Mouse (Mus musculus) activated CD4-positive, CD25-positive, alpha-beta regulatory T cell, adult 4 months (primary cell): ENCODE results near the gene Ccr1. TPM values are rescaled to one million over a fixed set of nuclear protein-coding genes. Genes with fewer than 3 reads are reported as not detected.
A peak's percentile ranks its signal among the peaks of the same experiment; 100 is the strongest.
"Not testable (repeated sequence)": the region's sequence is repeated elsewhere in the genome, so short reads cannot be mapped to it uniquely, and the experiment has no call there.

Experiments
- ATAC-seq: one replicate; pipeline ENCODE4 v1.8.0; 2017
- polyA plus RNA-seq, 2 experiments: library from polyadenylated mRNA; unstranded; fragments of 100-300 nt; shearing (Covaris generic); gene quantifications; one replicate each; pipeline ENCODE4 v1.2.1; 2017

The Ccr1 gene
- under 1 TPM; 0.77 to 0.80 TPM for polyA plus RNA-seq

DNA sequence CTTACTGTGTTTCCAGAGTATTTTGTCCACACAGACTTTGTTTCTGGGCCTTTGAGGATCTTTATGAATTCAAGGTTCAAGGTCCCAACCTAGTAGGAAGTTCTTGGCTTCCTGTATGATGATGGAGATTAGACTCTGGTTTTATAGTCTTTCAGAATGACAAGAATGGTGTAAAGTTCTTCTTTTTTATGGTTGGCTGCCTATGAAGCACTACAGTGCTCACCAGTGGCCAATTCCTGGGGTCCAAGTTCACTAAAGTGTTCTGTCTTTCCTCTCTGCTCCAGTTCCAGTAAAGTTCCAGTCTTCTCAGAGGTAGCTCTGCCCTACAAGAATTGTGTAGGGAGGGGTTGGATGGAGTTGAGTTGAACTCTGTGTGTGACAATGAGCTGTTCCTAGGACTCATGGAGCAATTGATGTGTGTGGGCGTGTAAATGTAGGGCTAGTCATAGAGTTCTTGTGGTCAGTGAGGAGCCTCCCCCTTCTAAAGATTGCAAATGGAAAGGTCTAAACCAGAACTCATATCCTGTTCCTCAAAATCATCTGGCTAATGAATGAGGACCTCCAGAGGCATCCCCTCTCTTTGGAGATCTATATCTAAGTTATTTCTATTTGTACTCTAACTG, at the start of gene Ccr1:
TSS of gene Ccr1 (minus strand) at position 403 of the 623 bp plus-strand sequence.
- ATAC-seq = no peak

DNA sequence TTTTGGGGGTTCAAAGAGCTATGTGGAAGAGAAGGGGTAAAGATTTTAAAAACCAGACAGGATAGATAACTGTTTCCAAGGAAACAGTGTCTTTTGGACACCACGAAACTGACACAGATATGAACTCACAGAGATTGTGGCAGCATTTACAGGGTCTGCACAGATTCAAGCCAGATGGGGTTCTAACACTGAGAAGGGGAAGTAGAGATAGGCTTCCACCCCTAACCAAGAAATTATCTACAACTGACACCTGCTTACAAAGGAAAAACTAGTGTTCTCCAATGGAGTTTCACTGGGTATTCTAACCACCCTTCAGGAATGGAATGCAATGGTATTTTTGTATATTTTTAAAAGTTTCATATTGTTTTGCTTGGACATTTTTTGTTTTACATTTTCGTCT, 47.6 kb upstream of the Ccr1 start:
- ATAC-seq = no peak

DNA sequence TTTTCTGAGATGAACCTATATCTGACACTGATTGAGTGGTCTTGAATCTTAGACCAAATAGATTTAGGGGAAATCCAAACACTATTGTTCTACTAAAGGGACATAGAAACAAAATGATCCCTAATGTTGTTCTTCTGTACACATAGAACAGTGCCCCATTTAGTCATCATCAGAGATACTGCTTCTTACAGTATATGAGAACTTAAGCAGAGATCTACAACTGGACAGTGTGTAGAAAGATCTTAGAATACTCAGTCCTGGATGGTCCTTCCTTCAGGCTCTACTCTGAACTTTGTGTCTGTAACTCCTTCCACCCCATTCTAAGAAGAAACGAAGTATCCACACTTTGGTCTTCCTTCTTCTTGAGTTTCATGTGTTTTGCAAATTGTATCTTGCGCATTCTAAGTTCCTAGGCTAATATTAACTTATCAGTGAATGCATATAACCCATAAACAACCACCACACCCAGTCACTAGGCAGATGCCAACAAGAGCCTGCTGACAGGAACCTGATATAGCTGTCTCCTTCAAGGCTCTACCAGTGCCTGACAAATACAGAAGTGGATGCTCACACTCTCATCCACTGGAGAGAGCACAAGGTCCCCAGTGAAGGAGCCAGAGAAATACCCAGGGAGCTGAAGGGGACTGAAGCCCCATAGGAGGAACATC, 46.6 kb upstream of the Ccr1 start:
- ATAC-seq = no peak

DNA sequence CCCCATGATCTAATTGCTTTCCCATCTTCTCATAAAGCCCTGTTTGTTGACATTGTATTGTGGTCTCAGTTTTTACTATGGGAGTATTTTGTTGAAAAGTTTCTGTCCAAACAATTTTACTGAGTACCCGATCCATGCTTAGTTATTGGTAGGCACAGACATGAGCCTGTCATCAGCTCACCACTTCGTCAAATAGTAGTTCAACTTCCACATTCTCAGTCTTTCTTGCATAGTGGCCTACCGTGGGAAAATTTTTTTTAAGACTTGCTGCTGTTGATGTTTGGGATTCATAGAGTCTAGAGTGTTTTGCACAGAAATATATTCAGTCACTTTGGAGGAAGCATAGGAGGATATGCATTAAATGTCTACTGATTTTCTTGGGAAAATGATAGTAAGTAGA, 44.8 kb upstream of the Ccr1 start:
- no peak for ATAC-seq

DNA sequence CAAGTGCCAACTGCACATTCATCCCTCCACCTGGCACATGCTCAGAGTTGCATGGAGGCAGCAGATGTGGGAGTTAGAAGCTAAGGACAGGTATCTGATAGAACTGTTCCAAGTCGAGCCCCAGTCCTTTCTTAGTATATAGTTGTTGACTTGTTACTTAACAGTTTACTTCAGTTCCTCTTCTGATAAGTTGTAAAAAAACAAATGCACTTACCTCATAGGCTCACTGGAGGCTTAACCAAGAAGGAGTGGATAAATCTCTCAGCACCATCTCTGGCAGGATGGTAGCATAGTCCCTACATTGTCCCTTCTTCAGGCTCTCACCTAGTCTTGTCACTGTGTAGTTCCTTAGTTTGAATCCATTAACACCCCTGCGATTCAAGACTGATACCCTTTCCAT, 44.2 kb upstream of the Ccr1 start:
- ATAC-seq = no peak

DNA sequence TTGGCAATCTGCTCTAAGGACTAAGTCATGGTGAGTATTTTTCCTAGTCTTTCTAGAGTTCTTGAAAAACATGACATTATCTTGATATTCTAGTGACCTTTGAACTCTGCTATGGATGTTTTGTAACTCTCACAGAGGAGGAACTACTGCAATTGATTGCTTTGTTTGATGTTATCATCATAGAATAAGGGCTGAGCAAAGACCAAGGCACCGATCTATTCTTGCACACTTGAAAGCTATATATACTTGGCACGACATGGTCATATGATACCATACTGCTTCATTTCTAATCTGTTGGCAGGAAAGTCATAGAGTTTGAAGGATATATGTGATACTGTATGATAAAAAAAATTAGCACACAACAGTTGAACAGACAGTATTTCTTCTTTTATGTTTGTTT, 31.3 kb upstream of the Ccr1 start:
- ATAC-seq = no peak

DNA sequence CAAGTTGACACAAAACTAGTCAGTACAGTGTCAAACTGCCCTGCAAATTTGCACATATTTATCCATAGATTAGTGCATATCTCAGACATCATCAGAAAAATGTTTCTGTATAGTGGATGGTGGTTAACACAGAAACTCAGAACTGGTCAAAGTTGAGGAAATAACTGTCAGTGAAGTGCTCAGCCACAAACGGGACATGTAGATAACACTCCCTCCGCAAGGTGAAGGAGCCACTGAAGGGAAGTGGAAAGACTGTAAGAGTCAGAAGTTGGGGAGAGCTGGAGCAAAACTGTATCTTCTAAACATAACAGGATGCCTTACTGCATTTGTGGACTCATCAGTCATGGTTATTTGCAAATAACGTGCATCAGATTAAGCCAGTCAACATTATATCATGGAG, 29.2 kb upstream of the Ccr1 start:
- no peak for ATAC-seq

DNA sequence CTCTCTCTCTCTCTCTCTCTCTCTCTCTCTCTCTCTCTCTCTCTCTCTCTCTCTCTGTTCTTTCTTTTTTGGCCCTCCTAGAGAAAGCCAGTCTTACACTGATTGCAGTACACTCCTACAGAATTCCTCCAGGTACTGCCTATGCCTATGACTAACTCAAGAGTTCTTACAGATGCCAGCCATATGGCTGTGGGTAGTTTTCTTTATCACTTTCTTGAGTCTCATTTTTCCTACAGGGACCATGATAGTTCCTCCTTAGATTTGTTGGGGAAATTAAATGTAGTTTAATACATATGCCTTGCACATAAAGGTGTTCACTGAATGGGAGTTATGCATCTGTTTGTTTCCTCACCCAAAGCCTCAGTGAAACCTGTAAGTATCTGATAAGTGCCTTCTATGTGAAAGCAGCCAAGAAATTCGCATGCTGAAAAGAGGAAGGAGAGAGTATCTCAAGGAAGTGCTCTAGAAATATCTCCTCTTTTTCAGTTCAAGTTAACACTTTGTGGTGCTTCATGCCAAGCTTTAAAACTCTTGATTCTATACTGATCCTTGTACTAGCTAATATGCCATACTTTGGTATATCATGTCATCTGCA, 22.9 kb upstream of the Ccr1 start:
- ATAC-seq = no peak

DNA sequence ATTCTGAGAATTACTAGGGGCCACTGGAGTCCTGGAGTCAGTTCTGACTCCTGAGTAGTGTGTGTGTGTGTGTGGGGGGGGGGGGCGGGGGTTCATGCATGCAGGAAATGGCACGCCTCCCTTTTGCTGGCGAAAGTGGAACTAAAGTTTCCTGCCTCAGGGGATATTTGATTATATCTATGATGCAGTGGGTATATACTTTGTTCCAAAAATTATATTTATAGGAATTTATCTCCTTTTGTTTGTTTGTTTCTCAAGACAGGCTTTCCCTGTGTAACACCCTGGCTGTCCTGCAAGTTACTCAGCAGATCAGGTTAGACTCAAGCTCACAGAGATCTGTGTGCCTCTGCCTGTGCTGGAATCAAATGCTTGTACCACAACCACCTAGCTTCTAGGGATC, 21.2 kb upstream of the Ccr1 start:
- ATAC-seq = peak; percentile 73

DNA sequence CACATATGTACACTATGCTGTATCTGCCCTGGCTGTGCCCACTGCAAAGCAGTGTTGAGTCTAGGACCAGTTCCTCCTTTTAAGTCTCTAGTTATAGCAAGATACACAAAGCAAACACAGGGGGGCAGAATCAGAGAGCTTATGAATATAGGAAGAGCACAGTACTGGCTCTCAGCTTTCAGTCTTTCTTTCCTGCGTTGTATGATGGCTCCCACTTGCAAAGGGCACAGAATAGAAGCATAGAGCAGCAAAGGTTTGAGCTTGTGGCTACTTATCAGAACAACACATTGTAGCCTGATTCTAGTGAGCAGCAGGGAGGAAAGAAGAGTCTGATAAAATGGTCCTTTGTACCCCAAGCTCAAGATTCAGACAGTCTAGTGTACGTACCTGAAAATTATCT, 17.7 kb upstream of the Ccr1 start:
- ATAC-seq = peak; percentile 70

DNA sequence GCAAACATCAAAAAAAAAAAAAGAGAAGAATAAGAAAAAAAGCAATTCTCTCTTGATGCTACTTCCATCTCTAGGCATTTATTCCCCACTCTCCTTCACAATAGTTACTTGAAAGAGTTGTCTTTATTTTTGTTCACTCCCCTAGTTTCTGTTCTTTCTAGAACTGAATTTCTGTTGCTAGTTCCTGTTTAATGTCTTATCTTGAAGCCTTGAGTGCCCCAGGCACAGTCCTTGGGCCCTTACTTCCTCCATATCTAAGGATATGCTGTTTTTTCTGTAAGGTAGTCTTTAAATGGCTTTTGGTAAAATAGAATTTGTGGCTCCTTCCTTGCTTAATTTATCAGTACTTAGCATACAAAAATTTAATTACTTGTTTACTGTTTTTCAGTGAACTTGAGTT, 16.5 kb upstream of the Ccr1 start:
- no peak for ATAC-seq

DNA sequence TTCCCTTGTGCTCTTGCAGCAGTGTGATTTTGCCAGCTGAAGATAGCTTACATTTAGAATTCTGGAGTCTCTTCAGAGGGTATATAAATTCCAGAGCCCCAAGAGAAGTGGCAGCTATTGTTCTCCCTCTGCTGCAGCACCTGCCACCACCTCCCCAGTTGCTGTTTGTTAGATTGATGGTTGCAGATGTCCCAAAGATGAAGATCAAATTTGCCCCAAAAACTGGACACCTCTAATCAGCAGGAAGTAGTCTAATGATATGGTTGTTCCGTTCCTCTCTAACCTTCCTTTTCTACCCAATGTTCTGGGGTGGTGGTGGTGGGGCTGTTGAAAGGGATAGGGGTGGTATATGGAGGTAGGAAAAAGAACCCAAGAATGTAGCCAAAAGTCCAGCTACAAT, 14.2 kb upstream of the Ccr1 start:
- no peak for ATAC-seq

DNA sequence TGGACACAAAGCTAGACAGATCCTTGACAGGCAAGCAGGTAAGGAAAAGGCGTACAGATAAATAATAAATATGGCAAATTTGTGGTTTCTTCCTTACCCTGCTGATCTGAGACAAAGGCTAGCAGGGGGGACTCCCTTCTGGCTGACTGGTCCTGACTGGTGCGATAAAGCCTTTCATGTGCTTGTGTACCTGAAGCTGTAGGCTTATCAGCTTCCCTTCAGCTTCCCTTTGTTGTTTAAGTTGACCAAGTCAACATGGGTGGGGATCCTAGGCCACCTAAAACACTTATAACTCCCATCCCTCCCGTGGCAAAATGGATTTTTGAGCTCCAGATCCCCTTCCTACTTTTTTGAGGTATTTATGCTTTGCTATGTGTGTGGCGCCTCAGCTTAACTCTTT, 13.4 kb upstream of the Ccr1 start:
- no peak for ATAC-seq

DNA sequence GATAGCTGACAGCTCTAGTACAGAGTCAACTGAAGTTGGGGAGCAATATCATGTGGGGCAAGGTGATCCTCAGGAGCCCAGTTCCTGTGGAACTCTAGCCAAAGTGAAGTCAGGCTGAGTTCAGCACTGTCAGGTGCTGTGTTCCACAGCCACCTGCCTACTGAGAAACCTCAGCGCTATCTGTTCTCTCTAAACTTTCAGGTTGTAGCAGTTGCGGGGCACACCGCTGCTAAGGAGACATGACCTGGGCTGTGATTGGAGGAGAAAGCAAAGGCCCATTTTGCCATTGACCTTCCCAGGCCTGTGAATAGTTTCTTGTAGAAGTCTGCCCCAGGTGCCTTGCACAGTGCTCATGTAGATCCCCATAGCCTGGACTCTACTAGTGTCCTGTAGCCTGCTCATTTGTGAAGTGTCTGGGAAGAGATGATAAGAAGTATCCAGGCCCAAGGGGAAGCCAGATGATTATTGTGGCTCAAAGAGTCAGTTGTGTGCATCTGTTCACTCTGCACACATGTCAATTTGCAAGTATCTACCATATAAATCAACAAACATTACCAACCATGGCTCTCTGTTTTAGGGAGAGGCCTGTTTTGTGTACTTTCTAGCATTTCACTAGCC, 12.5 kb upstream of the Ccr1 start:
- not testable (repeated sequence) for ATAC-seq

DNA sequence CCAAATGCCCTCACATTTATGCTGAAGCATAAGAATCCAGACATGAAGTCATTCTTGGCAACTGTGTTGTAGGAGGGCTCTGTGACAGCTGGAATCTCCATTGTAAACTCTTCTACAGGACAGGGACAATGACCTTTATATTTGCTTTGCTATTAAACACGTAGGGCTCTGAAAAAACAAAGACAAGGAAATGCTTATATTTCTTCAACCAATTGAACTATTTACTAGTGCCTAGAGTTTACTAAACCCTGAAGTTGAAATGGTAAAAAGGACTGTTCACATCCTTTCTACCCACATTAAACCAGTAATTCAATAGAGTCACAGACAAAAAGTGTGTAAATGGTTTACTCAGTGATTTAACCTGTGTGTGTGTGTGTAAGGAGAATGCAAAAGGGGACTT, 9.8 kb upstream of the Ccr1 start, which contains the start of gene Ccr1l1:
TSS of gene Ccr1l1 (minus strand) at position 101 of the 400 bp plus-strand sequence.
- ATAC-seq = no peak

DNA sequence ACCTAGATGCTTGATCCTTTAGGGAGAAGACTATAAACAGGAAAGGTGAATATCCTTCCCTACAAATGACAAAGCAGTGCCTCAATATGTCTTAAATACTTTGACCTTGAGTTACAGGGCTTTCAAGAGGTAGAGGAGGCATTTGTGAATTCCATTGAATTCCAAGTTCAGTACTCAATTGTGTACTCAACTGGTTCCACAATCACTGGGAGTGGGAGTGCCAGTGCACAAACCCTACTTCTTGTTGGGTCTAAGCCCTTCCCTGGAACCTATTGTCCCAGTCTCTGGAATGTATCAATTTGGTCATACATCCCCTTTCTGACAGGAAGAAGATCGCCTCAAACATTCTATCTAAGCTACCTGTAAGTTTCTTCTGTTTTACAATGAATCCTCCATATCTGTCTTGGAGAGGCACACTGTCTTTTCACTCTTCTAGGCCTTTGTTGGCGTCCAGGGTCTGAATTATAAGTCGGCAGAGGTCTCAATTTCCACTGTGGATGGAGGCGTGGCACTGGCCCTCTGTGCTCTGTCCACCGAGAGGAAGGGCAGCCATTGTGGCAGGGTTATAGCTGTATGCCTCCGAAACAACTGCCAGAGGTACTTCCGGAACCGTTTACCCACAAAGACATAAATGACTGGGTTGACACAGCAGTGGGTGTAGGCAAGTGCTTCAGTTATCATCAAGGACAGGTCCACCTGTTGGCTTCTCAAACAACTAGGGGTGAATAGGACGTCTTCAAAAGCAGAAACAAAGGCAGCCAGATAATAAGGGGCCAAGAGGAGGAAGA, 8.6 kb upstream of the Ccr1 start:
- no peak for ATAC-seq

DNA sequence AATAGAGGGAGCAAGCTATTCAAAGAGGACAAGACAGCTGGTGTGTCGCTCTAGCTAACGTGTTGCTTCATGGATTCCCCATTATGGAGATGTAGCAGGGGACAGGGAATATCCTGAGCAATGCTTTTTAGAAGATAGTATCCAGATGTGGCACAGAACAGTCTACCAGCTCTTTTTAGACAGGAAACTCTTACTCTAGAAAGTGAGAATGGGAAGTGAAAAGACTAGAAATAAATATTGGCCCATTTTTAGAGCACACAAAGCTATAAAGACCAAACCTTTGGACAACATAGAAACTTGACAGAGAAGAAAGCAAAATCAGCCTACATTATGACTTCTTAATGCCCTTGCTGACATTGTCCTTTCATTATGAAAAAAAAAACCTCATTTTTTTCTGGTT, 7.1 kb upstream of the Ccr1 start:
- no peak for ATAC-seq

DNA sequence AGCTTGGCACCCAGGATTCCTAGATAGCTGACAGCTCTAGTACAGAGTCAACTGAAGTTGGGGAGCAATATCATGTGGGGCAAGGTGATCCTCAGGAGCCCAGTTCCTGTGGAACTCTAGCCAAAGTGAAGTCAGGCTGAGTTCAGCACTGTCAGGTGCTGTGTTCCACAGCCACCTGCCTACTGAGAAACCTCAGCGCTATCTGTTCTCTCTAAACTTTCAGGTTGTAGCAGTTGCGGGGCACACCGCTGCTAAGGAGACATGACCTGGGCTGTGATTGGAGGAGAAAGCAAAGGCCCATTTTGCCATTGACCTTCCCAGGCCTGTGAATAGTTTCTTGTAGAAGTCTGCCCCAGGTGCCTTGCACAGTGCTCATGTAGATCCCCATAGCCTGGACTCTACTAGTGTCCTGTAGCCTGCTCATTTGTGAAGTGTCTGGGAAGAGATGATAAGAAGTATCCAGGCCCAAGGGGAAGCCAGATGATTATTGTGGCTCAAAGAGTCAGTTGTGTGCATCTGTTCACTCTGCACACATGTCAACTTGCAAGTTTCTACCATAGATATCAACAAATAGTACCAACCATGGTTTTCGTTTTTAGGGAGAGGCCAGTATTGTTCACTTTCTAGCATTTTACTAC, 1.5 kb downstream of the Ccr1 start:
- not testable (repeated sequence) for ATAC-seq

DNA sequence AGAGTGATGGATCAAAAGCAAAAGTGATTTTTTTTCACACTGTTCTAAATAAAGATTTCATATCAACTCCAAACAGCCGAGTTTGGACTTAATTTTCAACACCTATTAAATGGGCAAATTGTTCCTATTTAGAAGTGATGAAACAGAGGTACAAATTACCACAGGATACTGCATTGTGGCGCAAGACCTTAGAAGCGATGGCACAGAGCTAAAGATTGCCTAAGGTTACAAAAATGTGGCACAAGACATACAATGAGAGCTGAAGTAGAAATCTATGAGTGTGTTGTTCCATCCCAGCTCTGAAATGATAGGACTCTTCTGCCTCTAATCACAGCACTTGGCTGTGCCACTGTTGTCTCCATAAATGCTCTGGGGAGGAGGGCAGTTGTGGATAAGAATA, 3.7 kb downstream of the Ccr1 start:
- ATAC-seq = no peak

DNA sequence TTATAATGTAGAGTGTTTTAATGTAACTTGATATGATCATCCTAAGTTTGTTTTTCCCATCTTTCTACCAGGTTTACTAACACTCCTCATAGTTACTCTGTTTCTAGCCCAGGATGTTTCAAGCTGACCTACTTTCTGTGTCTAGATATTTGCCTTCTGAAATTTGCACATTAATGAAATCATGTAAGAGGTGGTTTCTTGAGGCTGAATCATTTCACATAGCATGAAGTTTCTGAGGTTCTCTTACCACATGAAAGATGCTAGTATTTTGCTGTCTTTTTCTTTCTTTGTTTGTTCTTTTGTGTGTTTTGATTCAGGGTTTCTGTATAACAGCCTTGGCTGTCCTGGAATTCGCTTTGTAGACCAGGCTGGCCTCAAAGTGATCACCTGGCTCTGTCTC, 8.3 kb downstream of the Ccr1 start:
- peak; percentile 54 for ATAC-seq

DNA sequence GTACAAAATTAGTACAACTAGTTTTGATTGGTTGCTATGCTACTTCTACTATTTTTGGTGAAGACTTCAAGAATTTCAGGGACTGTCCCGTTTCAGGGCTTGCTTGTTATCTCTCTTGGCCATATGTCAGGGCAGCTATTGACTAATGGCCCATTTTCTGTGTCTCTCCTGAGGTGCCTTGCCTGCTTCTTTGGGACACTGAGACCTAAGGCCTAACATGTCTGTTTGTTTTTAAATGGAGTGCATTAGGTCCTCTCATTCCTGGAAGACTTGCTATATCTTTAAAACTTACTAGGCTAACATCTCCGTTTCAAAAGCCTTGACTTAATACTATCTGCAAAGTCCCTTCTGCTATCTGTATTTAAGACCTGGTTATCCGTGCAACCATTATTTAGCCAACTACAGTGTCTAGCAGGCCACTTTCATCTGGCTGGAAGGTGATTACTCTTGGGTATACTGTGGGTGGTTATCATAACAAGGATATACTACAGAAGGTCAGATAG, 10.5 kb downstream of the Ccr1 start:
- ATAC-seq = no peak

DNA sequence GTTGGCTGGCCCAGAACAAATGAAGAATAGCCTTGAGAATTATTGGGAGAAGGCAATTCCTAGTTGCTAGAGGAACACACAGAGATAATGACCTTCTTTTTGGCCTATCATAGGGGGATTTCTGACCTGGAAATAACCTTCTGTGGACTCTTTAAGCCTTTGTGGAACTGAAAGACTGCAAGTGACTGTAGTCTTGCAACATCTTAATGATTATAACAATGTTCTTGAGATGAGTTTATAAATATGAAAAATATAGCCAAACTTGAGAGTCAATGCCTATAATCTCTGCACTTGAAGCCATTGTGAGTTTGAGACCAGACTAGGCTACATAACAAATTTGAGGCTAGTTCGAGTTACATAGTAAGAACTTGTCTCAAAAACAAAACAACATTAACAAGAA, 11.6 kb downstream of the Ccr1 start:
- ATAC-seq = no peak
